Mouse (Mus musculus): ENCODE data around the gene Smarcad1.
"Not testable (repeated sequence)": the region's sequence is repeated elsewhere in the genome, so short reads cannot be mapped to it uniquely, and the experiment has no call there.

Smarcad1 gene

DNA sequence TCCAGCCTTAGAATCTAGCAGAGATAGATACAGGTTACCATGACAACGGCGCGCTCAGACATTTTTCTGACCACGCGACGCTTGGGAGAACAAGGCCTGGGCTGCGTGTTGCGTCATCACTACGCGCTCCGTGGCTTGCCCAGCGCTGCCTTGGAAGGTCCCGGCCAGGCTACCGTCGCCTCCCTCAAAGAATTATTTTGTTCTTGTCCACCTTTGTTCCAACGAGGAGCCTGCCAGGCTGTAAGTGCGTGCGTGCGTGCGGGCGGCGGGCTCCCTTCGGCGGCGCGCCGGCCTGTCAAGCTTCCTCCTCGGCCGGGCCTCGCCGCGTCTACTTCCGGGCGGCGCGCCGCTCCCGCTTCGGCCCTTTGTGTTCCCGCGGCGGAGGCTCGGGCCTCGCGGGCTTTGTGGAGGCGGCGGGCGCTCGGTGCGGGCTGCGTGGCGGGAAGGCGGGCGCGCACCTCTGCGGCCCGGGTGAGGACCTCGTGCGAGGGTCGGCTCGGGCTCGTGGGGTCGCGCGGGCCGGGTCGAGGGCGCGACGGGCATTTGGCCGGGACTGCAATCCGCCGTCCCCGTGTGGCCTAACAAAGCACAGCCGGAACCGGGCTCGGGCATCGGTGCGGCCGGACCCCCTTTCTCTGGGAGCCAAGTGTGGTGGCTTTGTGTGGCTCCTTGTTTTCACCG is at the start of gene Smarcad1:
Smarcad1 (plus strand) TSS at position 93 of the 681 bp plus-strand sequence.
- peak; percentile 72 to 81 for DNase-seq

DNA sequence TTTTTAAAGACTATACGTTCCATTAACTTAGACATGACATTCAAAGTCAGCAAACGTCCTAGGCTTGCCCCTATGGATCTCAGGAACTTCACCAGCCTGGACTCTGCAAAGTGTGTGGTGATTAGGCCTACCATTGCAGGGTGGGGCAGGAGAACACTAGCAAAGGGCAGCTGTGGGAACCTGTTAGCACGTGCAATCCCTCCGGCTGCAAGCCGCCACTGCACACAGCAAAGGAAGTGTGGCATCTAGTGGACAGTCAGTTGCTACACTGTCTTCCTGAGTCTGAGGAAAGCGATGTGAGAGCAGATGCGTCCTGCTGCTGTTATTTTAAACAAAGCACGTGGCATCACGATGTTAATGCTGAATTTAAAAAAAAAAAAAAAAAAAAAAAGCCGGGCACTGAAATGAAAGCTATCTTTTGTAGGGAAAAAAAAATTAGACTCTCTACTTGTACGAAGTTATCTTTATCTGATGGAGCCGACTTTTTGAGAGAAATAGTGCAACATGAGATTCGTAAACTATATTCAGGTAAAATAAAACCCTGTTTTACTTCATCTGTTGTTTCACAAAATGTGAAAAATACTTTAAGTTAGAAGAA is 45.5 kb upstream of the Smarcad1 start:
- no peak for DNase-seq

DNA sequence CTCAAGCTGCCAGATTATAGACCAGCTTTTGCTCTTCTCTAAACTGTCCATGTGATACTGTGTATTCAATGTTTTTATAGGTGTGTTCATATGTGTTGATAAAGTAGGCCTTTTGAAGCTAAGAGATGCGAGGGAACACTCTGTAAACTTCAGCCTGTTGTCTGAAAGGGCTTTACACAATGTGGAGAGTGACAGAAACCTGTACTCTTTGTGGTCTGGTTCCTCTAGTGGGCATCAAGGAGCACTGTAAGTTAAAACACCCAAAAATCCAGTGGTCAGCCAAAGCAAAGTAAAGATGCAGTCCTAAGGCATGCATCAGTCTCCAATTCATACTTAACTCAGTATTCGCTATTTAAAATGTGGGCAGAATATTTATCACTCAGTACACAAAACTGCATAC is 44.6 kb upstream of the Smarcad1 start:
- DNase-seq: no peak

DNA sequence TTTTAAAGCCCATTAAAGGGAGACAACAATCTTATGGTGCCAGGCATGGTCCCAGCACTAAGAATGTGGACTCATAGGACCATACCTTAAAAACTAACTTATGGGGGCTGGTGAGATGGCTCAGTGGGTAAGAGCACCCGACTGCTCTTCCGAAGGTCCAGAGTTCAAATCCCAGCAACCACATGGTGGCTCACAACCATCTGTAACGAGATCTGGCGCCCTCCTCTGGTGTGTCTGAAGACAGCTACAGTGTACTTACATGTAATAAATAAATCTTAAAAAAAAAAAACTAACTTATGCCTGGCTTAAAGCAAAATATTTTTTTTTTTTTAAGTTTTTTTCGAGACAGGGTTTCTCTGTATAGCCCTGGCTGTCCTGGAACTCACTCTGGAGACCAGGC is 41.6 kb upstream of the Smarcad1 start:
- DNase-seq: peak in 1 of 2 experiments; percentile 1

DNA sequence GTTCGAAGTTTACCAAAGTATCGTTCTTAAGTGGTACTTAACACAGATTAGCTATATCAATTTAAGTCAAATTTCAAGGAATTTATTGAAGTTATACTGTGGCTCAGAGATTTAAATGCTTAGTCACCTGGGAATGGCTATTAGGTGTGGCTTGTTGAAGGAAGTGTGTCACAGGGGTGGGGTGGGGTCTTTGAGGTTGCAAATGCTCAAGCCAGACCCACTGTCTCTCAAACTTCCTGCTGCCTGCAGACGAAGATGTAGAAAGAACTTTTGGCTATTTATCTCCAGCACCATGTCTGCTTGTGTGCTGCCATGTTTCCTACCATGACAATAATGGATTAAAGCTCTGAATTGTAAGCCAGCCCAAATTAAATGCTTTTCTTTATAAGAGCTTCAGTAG is 40.2 kb upstream of the Smarcad1 start:
- DNase-seq: no peak

DNA sequence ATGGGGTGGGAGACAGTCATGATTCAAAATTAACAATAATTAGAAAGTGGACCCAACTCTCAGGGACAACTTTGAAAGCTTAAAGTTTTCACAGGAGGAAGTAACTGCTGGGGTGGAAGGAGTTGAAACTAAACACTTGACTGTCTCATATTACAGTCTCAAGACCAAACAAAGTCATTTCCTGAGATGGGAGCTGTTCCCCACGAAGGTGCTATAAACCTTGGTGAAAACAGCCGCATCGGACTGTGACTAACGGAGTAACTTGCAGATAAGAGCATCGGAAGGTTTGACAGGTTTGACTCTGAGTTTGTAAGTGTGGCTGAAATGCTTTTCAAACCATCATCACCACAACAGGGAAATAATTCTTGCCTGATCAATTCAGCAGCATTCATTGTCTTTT is 33.5 kb upstream of the Smarcad1 start:
- no peak for DNase-seq

DNA sequence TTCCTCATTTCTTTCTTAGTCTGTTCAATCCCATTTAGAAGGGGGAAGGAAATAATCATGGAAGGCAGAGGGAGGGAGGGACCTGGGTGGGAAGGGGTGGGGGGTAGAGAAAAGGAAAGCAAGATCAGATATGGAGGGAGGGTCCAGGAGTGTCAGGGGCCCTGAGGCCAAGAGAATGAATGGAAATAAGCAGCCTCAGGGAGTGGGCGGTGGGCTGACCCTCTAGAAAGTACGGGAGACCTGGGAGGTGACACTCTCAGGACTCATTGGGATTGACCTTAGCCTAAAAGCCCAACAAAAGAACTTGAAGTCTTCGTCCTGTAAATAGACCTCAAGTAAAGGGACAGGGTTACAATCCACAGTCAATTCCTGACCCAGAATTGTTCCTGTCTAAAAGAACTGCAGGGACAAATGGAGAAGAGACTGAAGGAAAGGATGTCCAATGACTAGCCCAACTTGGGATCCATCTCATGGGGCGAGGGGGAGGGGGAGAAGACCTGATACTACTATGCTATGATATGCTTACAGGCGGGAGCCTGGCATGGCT is 30.9 kb upstream of the Smarcad1 start:
- DNase-seq: no peak

DNA sequence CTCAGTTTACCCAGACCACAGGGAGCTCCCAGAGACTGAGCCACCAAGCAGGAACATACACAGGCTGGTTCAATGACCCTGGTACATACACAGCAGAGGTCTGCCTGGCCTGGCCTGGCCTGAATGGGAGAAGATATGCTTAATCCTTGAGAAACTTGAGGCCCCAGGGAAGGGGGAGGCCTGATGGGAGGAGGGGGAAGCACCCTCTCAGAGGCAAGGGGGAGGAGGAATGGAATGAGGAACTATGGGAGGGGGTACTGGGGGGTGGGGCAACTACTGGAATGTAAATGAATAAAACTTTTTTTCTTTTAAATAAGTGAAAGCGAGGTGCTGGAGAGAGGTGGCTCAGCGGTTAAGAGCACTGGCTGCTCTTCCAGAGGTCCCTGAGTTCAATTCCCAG is 30.2 kb upstream of the Smarcad1 start:
- no peak for DNase-seq

DNA sequence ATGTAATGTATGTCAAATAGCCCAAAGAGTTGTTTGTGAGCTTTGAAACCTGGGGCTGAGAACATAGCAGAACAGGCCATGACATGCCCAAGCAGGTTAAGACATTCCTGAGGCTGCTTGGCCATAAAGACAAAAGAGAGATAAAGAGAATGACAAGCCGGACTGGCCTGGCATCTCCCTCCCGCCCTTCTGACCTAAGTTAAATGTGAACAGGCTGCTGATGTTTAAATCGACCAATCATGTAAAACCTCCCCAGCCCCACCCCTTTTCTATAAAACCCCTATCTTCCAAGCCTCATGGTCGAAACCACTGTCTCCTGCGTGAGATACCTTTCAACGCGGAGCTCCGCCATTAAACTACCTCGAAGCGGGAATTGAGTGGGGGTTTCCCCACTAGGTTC is 24.8 kb upstream of the Smarcad1 start:
- no peak for DNase-seq

DNA sequence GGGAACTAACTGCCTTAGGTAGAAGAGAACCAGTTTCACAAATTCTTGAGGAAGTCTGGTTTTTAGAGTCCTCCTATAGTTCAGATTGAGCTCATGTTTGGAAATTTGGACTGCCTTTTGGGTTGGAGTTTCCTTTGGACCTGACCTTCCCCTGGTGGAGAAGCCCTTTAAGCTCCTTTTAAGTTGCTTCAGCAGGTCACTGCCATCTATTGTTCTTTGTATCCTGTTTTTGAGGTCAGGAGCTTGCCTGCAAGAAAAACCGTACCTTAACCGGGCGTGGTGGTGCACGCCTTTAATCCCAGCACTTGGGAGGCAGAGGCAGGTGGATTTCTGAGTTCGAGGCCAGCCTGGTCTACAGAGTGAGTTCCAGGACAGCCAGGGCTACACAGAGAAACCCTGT is 23.4 kb upstream of the Smarcad1 start:
- not testable (repeated sequence) for DNase-seq

DNA sequence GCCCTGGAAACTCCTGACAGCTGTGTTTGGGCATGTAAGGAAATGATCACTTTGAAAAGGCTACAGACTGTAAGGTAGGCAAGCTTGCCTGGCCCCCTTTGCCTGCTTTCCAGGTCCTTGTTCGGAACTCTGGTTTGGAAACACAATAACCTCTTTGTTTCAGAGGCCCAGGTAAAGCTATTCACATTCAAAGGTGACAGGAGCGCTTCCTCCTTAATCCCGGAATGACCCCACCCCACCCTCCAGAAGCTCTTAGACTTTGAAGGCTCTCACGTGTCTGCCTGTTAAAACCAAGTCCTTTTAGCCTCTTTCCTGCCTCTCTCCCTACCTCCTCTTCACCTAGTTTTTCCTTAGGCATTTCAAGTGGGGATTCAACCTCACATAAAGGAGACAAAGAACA is 20.5 kb upstream of the Smarcad1 start:
- no peak for DNase-seq

DNA sequence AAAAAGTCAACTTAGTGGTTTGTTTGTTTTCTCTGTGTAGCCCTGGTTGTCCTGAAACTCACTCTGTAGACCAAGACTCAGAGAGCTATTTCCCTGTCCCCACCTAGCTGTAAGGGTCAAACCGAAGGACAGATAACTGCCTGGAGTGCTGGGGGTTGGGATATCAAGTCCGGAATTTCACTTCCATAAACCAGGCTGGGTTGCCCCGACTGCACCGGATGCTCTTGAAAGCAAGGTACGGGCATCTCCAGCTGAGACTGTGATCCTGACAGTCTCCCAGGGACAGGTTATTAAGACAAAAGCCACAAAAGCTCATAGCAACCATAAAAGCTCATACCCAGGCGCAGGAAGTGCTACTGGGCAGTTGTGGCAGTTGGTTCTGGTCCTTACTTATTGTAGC is 19.3 kb upstream of the Smarcad1 start:
- no peak for DNase-seq

DNA sequence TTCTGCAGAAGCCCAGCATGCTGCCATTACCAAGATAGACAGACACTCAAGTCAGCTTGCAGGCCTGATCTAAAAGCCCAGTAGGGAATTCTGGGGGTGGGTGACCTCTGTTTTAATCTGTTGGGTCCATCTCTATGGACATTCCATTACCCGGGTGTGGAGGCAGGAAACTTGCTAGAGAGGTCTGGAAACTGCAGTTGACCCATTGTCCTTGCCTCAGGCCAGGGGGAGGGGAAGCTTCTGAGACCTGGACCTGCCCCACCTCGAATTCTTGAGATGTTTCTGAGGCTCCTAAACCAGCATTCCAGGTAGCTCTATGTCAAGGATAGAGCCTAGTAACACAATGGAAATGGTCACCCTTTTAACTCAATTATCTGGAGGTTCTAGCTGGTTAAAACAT is 17.7 kb upstream of the Smarcad1 start:
- no peak for DNase-seq

DNA sequence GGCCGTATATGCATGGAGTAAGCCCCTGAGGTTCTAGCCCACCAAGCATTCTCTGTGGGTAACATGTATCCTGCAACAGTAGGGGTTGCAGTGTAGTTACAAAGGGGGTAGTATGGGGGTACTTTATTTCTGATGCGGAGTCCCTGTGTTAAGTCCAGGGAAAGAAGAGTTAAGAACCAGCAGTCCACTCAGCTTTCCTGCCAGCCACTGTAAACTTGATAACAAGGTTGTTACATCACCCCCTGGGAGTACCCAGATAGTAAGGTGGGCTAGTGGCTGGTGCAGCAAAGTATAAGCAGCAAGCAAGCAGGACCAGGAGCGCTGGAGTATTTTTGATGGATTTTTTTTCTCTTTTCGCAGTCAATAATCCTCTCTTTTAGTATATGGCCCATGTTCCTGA is 17.3 kb upstream of the Smarcad1 start:
- DNase-seq: no peak

DNA sequence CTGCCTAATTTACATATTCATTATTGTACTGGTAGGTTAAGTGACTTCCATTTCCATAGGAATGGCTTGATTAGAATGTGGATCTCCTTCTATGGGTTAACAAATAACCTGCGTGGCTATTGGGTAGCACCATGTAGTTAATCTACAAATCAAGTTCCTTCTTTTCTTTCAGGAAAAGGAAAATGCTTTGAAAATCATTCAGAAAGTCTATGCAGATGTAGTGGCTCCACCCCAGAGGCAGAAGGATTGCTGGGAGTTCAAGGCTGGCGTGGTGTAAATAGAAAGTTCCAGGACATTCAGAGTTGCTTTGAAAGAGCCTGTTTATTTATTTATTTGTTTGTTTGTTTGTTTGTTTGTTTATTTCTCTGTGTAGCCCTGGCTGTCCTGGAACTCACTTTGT is 7.7 kb upstream of the Smarcad1 start:
- no peak for DNase-seq

DNA sequence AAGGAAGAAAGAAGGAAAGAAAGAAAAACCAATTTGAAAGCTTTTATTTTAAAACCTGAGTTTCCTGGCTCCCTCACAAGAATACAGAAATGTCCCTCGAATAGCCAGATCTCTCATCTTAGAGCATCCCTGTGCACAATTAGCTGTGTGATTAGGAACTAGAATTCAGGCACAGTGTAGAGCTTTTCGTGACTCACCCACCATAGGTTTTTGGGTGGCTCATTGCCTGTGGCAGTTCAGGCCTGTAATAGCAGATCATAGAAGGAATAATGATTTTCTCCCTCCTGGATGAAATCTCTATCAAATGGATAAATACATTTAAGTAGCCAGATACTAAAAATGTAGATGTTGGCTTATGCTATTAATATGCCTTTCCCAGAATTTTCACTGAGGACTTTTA is 6.9 kb upstream of the Smarcad1 start:
- no peak for DNase-seq

DNA sequence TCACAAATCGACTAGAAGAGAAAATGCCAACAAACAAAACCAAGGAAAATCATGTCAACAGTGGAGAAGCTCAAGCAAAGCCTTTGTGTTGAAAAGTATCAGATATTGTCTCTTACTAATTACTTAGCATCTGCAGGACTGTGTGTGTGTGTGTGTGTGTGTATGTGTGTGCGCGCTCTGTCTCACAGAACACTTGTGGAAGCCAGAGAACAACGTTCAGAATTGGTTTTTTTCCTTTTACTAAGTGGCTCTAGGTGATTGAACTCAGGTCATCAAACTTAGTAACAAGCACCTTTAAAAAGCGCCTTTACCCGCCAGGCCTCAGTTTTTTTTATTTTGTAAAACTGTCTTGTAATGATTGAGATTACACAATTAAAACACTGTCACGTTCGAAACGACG is 451 bp upstream of the Smarcad1 start:
- DNase-seq: no peak

DNA sequence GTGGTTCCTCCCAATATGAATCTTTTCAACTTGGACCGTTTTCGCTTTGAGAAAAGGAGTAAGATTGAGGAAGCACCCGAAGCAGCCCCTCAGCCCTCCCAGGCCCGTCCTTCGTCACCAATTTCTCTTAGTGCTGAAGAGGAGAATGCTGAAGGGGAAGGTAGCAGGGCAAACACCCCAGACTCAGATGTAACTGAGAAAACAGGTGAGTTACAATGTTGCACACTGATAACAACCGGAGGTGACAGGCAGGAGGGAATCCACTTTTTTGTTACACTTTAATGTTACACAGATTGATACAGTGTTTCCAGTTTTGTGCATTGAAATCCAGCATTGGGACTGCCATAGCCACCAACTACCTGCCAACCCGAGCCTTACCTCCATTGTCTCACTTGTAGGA is 858 bp downstream of the Smarcad1 start:
- no peak for DNase-seq

DNA sequence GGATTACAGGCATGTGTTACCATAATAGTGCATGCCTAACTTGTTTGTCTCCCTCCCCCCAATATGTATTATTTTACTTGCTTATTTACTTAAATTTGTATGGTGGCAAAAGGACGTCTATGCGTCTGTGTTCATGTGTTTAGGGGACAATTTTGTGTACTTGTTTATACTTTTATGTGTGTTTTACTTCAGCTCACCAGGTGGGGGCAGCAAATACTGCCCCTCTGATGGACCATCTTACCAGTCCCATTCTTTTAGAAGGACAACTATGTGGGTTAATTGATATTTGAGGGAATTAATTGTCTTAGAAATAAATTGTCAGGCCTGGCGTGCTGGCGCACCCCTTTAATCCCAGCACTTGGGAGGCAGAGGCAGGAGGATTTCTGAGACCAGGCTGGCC is 6.7 kb downstream of the Smarcad1 start:
- DNase-seq: no peak

DNA sequence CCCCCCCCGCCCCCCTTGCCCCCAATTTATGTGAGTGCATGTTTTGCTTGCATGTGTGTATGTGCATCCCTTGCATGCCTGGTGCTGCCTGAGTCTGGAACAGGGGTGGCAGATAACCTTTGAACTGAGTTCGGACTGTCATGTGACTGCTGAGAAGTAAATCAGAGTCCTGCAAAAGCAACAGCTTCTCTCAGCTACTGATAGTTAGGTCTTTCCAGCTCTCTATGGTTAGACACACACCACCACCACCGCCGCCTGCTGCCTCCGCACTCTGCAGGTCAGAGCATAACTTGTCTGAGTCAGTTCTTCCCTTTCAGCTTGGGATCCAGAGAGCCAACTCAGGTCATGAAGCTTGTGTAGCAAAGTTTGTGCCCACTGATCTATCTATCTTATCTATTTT is 14.2 kb downstream of the Smarcad1 start:
- DNase-seq: no peak

DNA sequence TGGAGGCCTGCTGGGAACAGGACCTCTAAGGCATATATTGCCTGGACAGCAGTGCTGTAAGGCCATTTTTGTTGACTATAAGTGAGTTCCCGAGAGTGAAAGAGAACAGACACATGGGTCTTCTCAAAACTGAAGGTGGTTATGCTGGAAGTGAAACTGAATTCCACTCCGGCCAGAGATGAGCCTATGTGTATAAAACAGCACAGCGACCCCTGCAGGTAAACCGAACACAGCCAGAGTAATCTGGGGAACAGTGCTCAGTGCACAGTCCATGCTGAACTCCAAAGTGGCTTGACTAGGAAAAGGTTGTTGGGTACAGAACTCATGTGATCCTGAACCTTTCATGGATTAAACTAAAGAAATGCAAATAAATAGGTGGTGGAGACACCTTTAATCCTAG is 14.8 kb downstream of the Smarcad1 start:
- not testable (repeated sequence) for DNase-seq

DNA sequence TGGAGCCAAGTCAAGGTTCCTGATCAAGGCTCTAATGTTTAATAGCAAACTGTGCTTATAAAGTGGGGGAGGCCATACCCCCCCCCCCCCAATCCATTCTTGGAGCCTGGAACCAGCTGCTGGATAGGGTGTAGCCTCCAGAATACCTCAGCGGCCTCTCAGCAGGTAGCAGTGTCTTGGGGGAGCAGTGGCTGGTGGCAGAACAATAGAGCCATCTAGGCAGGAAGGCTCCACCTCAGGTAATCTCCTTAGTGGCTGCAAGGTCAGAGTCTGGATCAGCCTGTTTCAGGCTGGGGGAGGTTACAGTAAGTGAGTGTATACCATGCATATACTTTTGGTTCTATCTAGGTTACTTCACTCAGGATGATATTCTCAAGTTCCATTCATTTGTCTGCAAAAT is 18.7 kb downstream of the Smarcad1 start:
- no peak for DNase-seq

DNA sequence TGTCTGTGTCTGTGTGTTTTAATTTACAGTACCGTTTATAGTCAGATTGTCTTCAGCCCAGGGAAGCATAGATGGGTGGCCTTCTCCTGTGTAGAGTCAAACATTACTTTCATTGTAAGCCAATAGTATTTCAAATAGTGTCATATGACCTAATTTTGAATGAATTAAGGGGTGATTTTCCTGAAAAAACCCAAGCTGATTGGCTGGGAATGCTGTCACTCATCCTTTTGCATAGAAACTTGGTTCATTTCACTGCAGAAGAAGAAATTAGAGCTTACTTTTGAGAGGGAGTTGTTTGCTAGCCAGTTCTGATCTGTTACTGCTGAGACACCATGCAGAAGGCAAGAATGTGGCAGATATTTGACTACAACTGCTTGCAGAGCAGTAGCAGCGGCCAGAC is 32.8 kb downstream of the Smarcad1 start:
- DNase-seq: no peak

DNA sequence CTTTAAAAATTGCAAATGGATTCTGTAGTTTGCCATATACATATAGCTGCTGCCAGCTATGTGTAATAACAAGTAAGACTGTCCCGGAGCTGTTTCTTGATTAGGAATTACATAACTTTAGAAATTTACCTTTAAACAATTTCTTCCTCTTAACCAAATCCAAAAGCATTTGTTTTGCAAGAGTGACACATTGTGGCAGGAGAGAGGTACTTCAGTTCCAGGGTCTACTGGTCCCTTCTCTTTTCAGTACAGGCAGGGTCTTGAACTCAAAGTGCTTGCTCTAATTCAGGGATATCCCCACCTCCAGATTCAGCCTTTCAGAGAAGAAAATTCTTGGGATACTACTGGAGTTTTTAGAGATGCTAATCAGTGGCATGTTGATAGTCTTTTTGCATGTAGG is 36.8 kb downstream of the Smarcad1 start:
- DNase-seq: no peak

DNA sequence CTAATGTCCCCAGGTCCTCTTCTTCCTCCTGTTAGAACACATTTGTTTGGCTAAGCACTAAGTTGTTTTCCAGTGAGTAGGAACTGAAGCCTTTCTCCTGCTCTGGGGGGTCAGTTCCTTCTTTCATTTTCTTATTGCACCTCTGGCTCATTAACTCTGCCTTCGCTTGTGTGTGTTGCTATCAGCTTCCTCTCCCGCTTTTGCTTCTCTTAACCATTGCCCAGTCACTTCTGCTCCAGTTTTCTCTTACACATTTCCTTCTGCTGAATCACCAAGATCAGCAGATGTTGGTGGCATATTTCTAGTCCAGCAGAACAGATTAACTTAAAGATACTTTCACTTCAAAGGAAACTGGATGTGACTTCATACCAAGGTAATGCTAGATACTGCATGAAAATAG is 72.5 kb downstream of the Smarcad1 start:
- no peak for DNase-seq

All from spleen, adult 18-20 months (tissue).